Mouse (Mus musculus) brain, embryonic 14.5 days (tissue): ENCODE measurements around the gene Hoxa11. TPM values are rescaled to one million over a fixed set of nuclear protein-coding genes. Genes with fewer than 3 reads are reported as not detected.

ENCODE experiments used
- DNase-seq: peaks from one replicate; pipeline ENCODE4 v3.0.0-alpha.2; 2011; ENCODE audit warnings: low read depth
- CTCF ChIP-seq: fragments of 200-500 bp; IDR thresholded peaks from 2 replicates; pipeline ENCODE4 v1.5.1; 2012; ENCODE audit warnings: inconsistent platforms, mild to moderate bottlenecking, moderate library complexity, borderline replicate concordance; ENCODE audit not compliant: insufficient read depth, insufficient read length; ENCODE audit errors: extremely low read depth
- POLR2A ChIP-seq: fragments of 200-500 bp; IDR thresholded peaks from 2 replicates; pipeline ENCODE4 v1.6.1; 2012; ENCODE audit warnings: mild to moderate bottlenecking, inconsistent platforms, borderline replicate concordance; ENCODE audit not compliant: poor library complexity, insufficient read depth, insufficient read length, severe bottlenecking; ENCODE audit errors: extremely low read depth
- polyA plus RNA-seq: library from polyadenylated mRNA; depleted of rRNA; stranded (reverse); fragments of >200 nt; gene quantifications from 2 replicates; pipeline ENCODE4 v1.2.3, GENCODE M21; 2012

Hoxa11 gene
- polyA plus RNA-seq, 1 experiment, result not detected

- no peak for TF ChIP-seq CTCF
- TF ChIP-seq POLR2A, result no peak
These were observed 7.3 kb upstream of the Hoxa11 start for GRCm38 (mm10) chr6:52252775-52253376.

GRCm38 (mm10) chr6:52252016-52252774, 6.6 kb upstream of the Hoxa11 start:
- DNase-seq, result peak; percentile 27
- TF ChIP-seq CTCF (no peak), POLR2A (no peak)

More at GRCm38 (mm10) chr6:52252775-52253376, 7.3 kb upstream of the Hoxa11 start:
- peak; percentile 30 for DNase-seq

GRCm38 (mm10) chr6:52251177-52251879, 5.7 kb upstream of the Hoxa11 start:
- no peak for DNase-seq
- TF ChIP-seq CTCF (no peak), POLR2A (no peak)

- TF ChIP-seq POLR2A (no peak), CTCF (no peak)
- DNase-seq, result no peak
These were observed 4.2 kb upstream of the Hoxa11 start for GRCm38 (mm10) chr6:52249826-52250225.

- TF ChIP-seq POLR2A (no peak), CTCF (no peak)
- DNase-seq, result no peak
These were observed 3.8 kb upstream of the Hoxa11 start for GRCm38 (mm10) chr6:52249415-52249738.

- DNase-seq, result no peak
- TF ChIP-seq POLR2A (no peak), CTCF (no peak)
These were observed 3.2 kb upstream of the Hoxa11 start for GRCm38 (mm10) chr6:52248638-52249414.

- TF ChIP-seq POLR2A (no peak), CTCF (no peak)
- no peak for DNase-seq
These were observed 2.4 kb upstream of the Hoxa11 start for GRCm38 (mm10) chr6:52247766-52248637.

- DNase-seq, result no peak
- TF ChIP-seq CTCF (no peak), POLR2A (no peak)
These were observed 1.3 kb upstream of the Hoxa11 start for GRCm38 (mm10) chr6:52246916-52247315.

- no peak for TF ChIP-seq POLR2A
- no peak for TF ChIP-seq CTCF
- DNase-seq, result peak; percentile 39
These were observed 793 bp upstream of the Hoxa11 start for GRCm38 (mm10) chr6:52246403-52246803.

GRCm38 (mm10) chr6:52245040-52245756, 412 bp downstream of the Hoxa11 start:
- TF ChIP-seq POLR2A, result no peak
- TF ChIP-seq CTCF, result no peak

More at GRCm38 (mm10) chr6:52245040-52245756, 412 bp downstream of the Hoxa11 start:
- no peak for DNase-seq
